Comparison of ENCODE assay signal across 8 mouse cellular contexts in genomic region chr10:80293325-80293724, GRCm38 (mm10). TPM values are rescaled to one million over a fixed set of nuclear protein-coding genes. Genes with fewer than 3 reads are reported as not detected.
DNase-seq lines count a peak whose midpoint lies in the region; ATAC-seq and TF ChIP-seq lines count a peak whose summit lies in the region.

No protein-coding gene starts in this region.

- H3K4me3 ChIP-seq in erythroblast, embryonic 14.5 days (replicated peaks): peak overlapping the region; percentile 97
- peak overlapping the region; percentile 93 for H3K4me3 ChIP-seq in limb, embryonic 14.5 days (replicated peaks; ENCODE audit: low read length)

- peak overlapping the region; percentile 93 for H3K27ac ChIP-seq in limb, embryonic 14.5 days (replicated peaks; ENCODE audit: low read depth, low read length)

- DNase-seq in thymus, postnatal 25 days: peak; percentile 25
- DNase-seq in thymus, postnatal 36 days: no peak
- no peak for DNase-seq in limb, embryonic 14.5 days (ENCODE audit: low spot score)
- no peak for DNase-seq in urinary bladder, adult 18-20 months (ENCODE audit: low spot score in 2 of 2)
- DNase-seq in embryo, embryonic 10.5 days (ENCODE audit: low spot score): no peak
- DNase-seq in embryo, embryonic 11 days: no peak

- peak overlapping the region; percentile 99 for H3K9ac ChIP-seq in limb, embryonic 14.5 days (ENCODE audit: low read depth, low read length, severe bottlenecking)

- no peak for ATAC-seq in erythroblast, adult 5-6 weeks (replicated peaks; ENCODE audit: low FRiP score, poor library complexity, severe bottlenecking)
- ATAC-seq in limb, embryonic 14.5 days (ENCODE audit: low FRiP score, low read depth): no peak

- no peak for TF ChIP-seq POLR2A in limb, embryonic 14.5 days (IDR thresholded peaks at IDR 0.05; ENCODE audit: borderline replicate concordance, extremely low read depth, insufficient read depth, insufficient read length)

- peaks cover 26% of the 10 kb centered on the region for H3K27me3 ChIP-seq in erythroblast, embryonic 14.5 days (ENCODE audit: control insufficient read depth)
- H3K27me3 ChIP-seq in limb, embryonic 14.5 days (ENCODE audit: control insufficient read depth, insufficient read depth, low read length): peaks cover 2% of the 10 kb centered on the region; the same call in 1 of the 2 replicates

- 29% methylated on average over 14 of the region's 14 CpGs for WGBS in limb, embryonic 14.5 days

- peaks cover 36% of the 10 kb centered on the region for H3K36me3 ChIP-seq in erythroblast, embryonic 14.5 days (ENCODE audit: control insufficient read depth)
- H3K36me3 ChIP-seq in limb, embryonic 14.5 days (ENCODE audit: control insufficient read depth, insufficient read depth, low read length): peaks cover 31% of the 10 kb centered on the region

- peaks cover 65% of the 10 kb centered on the region for H3K4me1 ChIP-seq in erythroblast, embryonic 14.5 days (ENCODE audit: control insufficient read depth)
- H3K4me1 ChIP-seq in limb, embryonic 14.5 days (ENCODE audit: control insufficient read depth, insufficient read depth, low read length): peaks cover 17% of the 10 kb centered on the region

- H3K4me2 ChIP-seq in limb, embryonic 14.5 days (replicated peaks; ENCODE audit: low read depth, low read length, severe bottlenecking): peak overlapping the region; percentile 94

- H3K9me3 ChIP-seq in erythroblast, embryonic 14.5 days (ENCODE audit: control insufficient read depth, low read length): no peaks in the 10 kb centered on the region
- no peaks in the 10 kb centered on the region for H3K9me3 ChIP-seq in limb, embryonic 14.5 days (ENCODE audit: control insufficient read depth, low read length)

RNA-seq across cellular contexts. Expression of gene Rps15, which starts 1.1 kb away (rescaled TPM):
- polyA plus RNA-seq in erythroblast, embryonic 14.5 days (2012): 998 and 1,528 TPM in 2 replicates
- 509 and 541 TPM in 2 replicates for total RNA-seq in erythroblast, adult 5-6 weeks (2015; ENCODE audit: low replicate concordance)
- total RNA-seq in erythroblast, adult 5-6 weeks (2017; ENCODE audit: low replicate concordance): 422 and 457 TPM in 2 replicates
- polyA plus RNA-seq in limb, embryonic 14.5 days (2012; rRNA removed): 3,060 and 3,829 TPM in 2 replicates
- polyA plus RNA-seq in limb, embryonic 14.5 days (2014; fragmentation: Nextera tagmentation; extraction: Ambion mirVana): 1,091 and 1,173 TPM in 2 replicates

RNA-seq across cellular contexts. Expression of gene Apc2, which starts 2.5 kb away (rescaled TPM):
- polyA plus RNA-seq in erythroblast, embryonic 14.5 days (2012): under 0.01 TPM in 1 of 2 replicates, not detected in the other
- total RNA-seq in erythroblast, adult 5-6 weeks (2015; ENCODE audit: low replicate concordance): not detected in 2 replicates
- 0.09 and 0.14 TPM in 2 replicates for total RNA-seq in erythroblast, adult 5-6 weeks (2017; ENCODE audit: low replicate concordance)
- 2.5 and 3.3 TPM in 2 replicates for polyA plus RNA-seq in limb, embryonic 14.5 days (2012; rRNA removed)
- 1.5 and 1.8 TPM in 2 replicates for polyA plus RNA-seq in limb, embryonic 14.5 days (2014; fragmentation: Nextera tagmentation; extraction: Ambion mirVana)

RNA-seq across cellular contexts. Expression of gene 2310011J03Rik, which starts 27.0 kb away (rescaled TPM):
- 10.6 and 12.9 TPM in 2 replicates for polyA plus RNA-seq in erythroblast, embryonic 14.5 days (2012)
- total RNA-seq in erythroblast, adult 5-6 weeks (2015; ENCODE audit: low replicate concordance): 6.1 and 12.7 TPM in 2 replicates
- total RNA-seq in erythroblast, adult 5-6 weeks (2017; ENCODE audit: low replicate concordance): 3.5 and 3.7 TPM in 2 replicates
- polyA plus RNA-seq in limb, embryonic 14.5 days (2012; rRNA removed): 45.1 and 46.7 TPM in 2 replicates
- polyA plus RNA-seq in limb, embryonic 14.5 days (2014; fragmentation: Nextera tagmentation; extraction: Ambion mirVana): 45.1 and 46.1 TPM in 2 replicates

RNA-seq across cellular contexts. Expression of gene Dazap1, which starts 32.0 kb away (rescaled TPM):
- polyA plus RNA-seq in erythroblast, embryonic 14.5 days (2012): 76.5 and 84.5 TPM in 2 replicates
- 13.8 and 17.1 TPM in 2 replicates for total RNA-seq in erythroblast, adult 5-6 weeks (2015; ENCODE audit: low replicate concordance)
- total RNA-seq in erythroblast, adult 5-6 weeks (2017; ENCODE audit: low replicate concordance): 29.8 and 35.3 TPM in 2 replicates
- polyA plus RNA-seq in limb, embryonic 14.5 days (2012; rRNA removed): 243 and 272 TPM in 2 replicates
- 46.1 and 50.7 TPM in 2 replicates for polyA plus RNA-seq in limb, embryonic 14.5 days (2014; fragmentation: Nextera tagmentation; extraction: Ambion mirVana)

RNA-seq across cellular contexts. Expression of gene Gamt, which starts 32.5 kb away (rescaled TPM):
- polyA plus RNA-seq in erythroblast, embryonic 14.5 days (2012): 0.11 and 0.20 TPM in 2 replicates
- total RNA-seq in erythroblast, adult 5-6 weeks (2015; ENCODE audit: low replicate concordance): not detected in 2 replicates
- 0.77 TPM in 1 of 2 replicates, not detected in the other for total RNA-seq in erythroblast, adult 5-6 weeks (2017; ENCODE audit: low replicate concordance)
- polyA plus RNA-seq in limb, embryonic 14.5 days (2012; rRNA removed): 74.1 and 80.5 TPM in 2 replicates
- 75.7 and 90.8 TPM in 2 replicates for polyA plus RNA-seq in limb, embryonic 14.5 days (2014; fragmentation: Nextera tagmentation; extraction: Ambion mirVana)
